Mouse (Mus musculus): Measurements from ENCODE around the gene Fkrp. TPM values are rescaled to one million over a fixed set of nuclear protein-coding genes. Genes with fewer than 3 reads are reported as not detected.

The Fkrp gene
- polyA plus RNA-seq, 1 experiment from 2014 or later, result 31.9 TPM

DNA sequence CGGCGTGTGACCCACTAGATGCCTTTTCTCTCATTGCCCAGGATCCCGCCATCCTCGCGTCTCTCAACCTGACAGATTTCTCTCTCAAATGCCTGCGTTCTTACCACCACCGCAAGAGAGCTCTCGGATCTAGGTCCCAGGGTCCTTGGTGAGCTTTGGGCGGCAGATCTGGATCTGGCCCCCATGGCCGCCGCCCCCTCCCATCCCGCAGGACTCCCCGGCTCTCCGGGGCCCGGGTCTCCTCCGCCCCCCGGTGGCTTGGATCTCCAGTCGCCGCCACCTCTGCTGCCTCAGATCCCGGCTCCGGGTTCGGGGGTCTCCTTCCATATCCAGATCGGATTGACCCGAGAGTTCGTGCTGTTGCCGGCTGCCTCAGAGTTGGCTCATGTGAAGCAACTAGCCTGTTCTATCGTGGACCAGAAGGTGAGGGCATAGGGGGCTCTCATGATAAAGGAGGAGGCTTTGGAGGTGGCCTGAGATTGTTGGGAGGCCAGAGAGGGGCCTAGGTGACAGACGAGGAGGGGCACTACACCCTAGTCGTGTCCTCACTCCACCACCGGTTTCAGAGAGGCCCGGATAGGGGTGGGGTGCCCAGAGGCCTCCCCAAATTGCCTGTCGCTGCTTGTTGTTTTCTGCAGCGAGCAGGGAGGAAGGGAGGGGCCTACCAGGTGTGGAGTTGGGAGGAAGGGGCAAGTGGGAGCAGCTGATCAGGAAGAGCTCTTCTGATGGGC, 27.1 kb upstream of the Fkrp start:
- Histone ChIP-seq H3K4me1 (peaks cover 43% of the 10 kb centered on the region), H3K9me3 (no peaks in the 10 kb centered on the region), H3K4me2 (peak overlapping the region; percentile 99), H3K4me3 (peak overlapping the region; percentile 76), H3K36me3 (peaks cover 58% of the 10 kb centered on the region), H3K27ac (replicated peaks) (peak overlapping the region; percentile 88), H3K27me3 (replicated peaks) (no peaks in the 10 kb centered on the region), H3K9ac (peak overlapping the region; percentile 94)
- no peak for ATAC-seq (ENCODE audit: extremely low read depth, insufficient number of reproducible peaks, low FRiP score, low TSS enrichment)
- 2% methylated on average over 33 of the region's 33 CpGs for WGBS

DNA sequence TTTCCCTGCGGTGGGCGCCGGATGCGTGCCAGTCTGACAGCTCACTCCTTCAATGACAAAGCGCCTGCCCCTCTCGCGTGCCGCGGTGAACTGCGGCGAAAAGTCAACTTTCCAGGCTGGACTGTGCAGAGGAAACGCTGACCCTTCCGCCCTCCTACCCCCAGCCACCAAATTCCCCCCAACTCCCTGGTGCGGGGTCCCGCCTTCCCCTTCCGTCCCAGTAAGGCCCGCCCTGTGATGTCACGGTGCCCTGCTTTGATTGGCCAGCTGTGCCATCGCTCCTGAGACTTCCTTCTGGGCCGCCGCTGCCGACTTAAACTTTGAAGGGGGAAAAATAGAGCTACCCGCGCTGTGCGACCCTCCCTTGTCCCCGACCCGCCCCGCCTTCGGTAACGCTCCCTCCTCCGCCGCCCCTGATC, 26.1 kb upstream of the Fkrp start, which contains the start of gene Prkd2:
Gene Prkd2, plus strand, starts transcription at position 258 of the 419 bp plus-strand sequence.
- Histone ChIP-seq H3K4me3 (peak within 1 kb of the TSS; percentile 76), H3K9ac (peak within 1 kb of the TSS; percentile 94), H3K4me2 (peak within 1 kb of the TSS; percentile 99), H3K9me3 (no peaks in the 10 kb centered on the region), H3K4me1 (peaks cover 43% of the 10 kb centered on the region), H3K27ac (replicated peaks) (peak within 1 kb of the TSS; percentile 88), H3K27me3 (replicated peaks) (no peaks in the 10 kb centered on the region), H3K36me3 (peaks cover 60% of the 10 kb centered on the region)
- under 1% methylated on average over 32 of the region's 32 CpGs for WGBS
- peak; percentile 68 for ATAC-seq (ENCODE audit: extremely low read depth, insufficient number of reproducible peaks, low FRiP score, low TSS enrichment)

DNA sequence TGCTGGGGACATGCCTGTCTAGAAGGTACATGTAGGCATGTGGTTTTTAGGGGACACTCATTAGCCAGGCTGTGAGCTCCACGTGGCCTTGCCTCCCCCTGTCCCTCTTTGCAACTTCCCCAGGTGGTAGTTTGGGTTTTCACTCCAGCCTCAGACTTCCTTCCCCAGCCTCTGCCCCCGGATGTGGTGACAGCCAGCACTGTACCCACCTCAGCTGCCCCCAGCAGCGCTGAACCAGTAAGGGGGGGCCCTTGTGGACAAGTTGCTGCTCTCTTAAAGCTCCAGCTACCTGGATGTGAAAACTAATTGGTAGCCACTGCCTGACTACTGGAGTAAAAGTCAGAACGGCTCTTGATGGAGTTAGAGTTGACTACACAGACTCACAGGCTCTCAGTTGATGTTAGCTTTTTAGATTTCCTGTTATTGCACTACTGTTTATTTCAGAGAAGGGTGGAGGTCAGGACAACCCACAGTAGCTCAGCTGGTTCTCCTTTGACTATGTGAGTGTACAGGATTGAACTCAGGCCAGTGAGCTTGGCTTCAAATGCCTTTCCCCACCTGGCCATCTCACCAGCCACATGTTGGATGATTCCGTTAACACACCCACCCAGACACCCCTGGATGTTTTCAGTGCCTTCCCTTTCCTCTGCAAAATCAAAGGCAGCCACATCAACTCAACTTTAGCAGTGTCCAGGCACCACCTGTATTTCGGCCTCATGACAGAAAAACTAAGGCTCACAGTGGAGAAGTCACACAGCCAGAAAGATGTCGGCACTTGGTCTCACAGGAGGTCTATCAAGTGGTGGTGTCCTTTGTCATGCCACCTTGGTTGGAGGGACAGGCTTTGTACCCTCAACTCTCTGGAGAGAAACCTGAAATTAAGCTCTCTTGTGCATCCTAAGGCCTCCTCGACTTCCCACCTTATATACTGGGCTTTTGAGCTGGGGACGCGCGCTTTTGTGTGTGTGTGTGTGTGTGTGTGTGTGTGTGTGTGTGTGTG, 25.3 kb upstream of the Fkrp start:
- 36% methylated on average over 11 of the region's 11 CpGs for WGBS
- H3K36me3 ChIP-seq, result peaks cover 61% of the 10 kb centered on the region
- peak overlapping the region; percentile 76 for H3K4me3 ChIP-seq
- no peaks in the 10 kb centered on the region for H3K9me3 ChIP-seq
- H3K9ac ChIP-seq, result peak overlapping the region; percentile 94
- H3K4me1 ChIP-seq, result peaks cover 43% of the 10 kb centered on the region
- no peak for ATAC-seq (ENCODE audit: extremely low read depth, insufficient number of reproducible peaks, low FRiP score, low TSS enrichment)
- H3K27ac ChIP-seq (replicated peaks), result peak overlapping the region; percentile 88
- peak overlapping the region; percentile 99 for H3K4me2 ChIP-seq
- H3K27me3 ChIP-seq (replicated peaks), result no peaks in the 10 kb centered on the region

DNA sequence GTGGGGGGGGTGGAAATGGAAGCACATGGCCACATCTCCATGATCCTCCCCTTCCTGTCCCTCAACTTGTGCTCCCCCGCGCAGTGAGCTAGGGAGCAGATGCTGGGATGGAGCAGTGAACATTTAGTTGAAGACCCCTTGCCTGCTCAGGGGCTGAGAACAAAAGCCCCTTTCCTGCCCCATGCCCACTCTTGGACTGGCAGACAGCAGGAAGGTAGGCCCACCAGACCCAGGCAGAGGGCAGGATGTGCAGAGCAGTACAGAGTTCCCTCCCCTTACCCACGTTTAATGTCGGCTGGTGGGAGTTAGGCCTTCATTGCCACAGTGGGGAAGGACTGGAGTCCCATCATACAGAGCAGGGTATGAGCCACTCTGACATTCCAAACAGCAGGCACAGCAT, 24.5 kb upstream of the Fkrp start:
- 68% methylated on average over 4 of the region's 4 CpGs for WGBS
- Histone ChIP-seq H3K27me3 (replicated peaks) (no peaks in the 10 kb centered on the region), H3K9ac (peak overlapping the region; percentile 94; the same call in 1 of the 2 replicates), H3K4me2 (no peak overlapping the region), H3K36me3 (peaks cover 59% of the 10 kb centered on the region), H3K9me3 (no peaks in the 10 kb centered on the region), H3K27ac (replicated peaks) (peak overlapping the region; percentile 88), H3K4me1 (peaks cover 43% of the 10 kb centered on the region), H3K4me3 (no peak overlapping the region)
- ATAC-seq (ENCODE audit: extremely low read depth, insufficient number of reproducible peaks, low FRiP score, low TSS enrichment), result no peak

DNA sequence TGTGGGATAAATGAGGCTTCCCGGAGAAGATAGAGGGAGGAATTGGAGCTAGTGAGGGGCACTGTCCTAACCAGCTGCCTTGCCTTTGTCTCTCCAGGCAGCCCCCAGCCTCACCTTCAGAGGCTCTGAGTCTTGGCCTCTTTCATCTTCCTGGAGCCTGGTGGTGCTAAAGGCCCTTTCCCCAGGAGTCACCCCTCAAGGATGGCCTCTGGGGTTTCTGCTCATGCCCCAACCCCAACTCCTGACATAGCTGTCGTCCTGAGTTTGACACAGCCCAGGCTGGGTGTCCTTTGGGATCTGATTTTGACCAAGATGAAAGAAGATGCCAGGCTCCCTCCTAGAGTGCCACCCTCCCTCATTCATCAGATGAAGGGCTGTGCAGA, 23.6 kb upstream of the Fkrp start:
- WGBS, result 82% methylated on average over 2 of the region's 2 CpGs
- Histone ChIP-seq H3K27me3 (replicated peaks) (no peaks in the 10 kb centered on the region), H3K4me2 (no peak overlapping the region), H3K9me3 (no peaks in the 10 kb centered on the region), H3K4me3 (no peak overlapping the region), H3K36me3 (peaks cover 63% of the 10 kb centered on the region), H3K4me1 (peaks cover 33% of the 10 kb centered on the region), H3K27ac (replicated peaks) (no peak overlapping the region), H3K9ac (no peak overlapping the region)
- no peak for ATAC-seq (ENCODE audit: extremely low read depth, insufficient number of reproducible peaks, low FRiP score, low TSS enrichment)

DNA sequence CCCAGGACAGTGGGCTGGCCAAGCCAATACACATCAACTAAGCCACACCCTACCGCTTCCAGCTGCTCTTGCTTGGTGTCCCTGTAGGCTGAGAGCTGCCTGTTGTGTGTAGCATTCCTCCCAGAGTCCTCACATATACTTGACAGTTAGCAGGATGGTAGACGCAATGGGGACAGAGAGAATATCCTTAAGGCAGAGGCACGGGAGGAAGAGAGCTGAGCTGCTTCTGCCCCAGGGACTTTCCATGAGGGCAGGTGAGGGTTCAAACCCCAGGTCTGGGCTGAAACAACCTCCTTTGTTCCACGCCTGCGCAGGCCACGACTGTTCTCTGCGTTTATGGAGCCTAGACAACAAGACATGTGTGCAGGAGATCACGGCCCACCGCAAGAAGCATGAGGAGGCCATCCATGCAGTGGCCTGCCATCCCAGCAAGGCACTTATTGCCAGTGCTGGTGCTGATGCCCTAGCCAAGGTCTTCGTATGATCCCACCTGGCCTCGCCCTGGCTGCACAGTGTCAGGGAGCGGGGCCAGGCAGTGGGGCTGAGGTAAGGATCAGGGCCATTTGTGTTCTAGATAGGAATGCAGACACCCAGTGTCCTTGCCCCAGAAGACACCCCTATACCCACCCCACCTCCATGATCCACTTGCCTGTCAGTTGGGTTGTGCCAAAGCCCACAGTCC, 23.0 kb upstream of the Fkrp start:
- Histone ChIP-seq H3K4me2 (no peak overlapping the region), H3K4me1 (peaks cover 28% of the 10 kb centered on the region), H3K9ac (no peak overlapping the region), H3K36me3 (peaks cover 68% of the 10 kb centered on the region), H3K9me3 (no peaks in the 10 kb centered on the region), H3K4me3 (no peak overlapping the region), H3K27me3 (replicated peaks) (no peaks in the 10 kb centered on the region), H3K27ac (replicated peaks) (no peak overlapping the region)
- ATAC-seq (ENCODE audit: extremely low read depth, insufficient number of reproducible peaks, low FRiP score, low TSS enrichment), result no peak
- WGBS, result 88% methylated on average over 12 of the region's 12 CpGs

DNA sequence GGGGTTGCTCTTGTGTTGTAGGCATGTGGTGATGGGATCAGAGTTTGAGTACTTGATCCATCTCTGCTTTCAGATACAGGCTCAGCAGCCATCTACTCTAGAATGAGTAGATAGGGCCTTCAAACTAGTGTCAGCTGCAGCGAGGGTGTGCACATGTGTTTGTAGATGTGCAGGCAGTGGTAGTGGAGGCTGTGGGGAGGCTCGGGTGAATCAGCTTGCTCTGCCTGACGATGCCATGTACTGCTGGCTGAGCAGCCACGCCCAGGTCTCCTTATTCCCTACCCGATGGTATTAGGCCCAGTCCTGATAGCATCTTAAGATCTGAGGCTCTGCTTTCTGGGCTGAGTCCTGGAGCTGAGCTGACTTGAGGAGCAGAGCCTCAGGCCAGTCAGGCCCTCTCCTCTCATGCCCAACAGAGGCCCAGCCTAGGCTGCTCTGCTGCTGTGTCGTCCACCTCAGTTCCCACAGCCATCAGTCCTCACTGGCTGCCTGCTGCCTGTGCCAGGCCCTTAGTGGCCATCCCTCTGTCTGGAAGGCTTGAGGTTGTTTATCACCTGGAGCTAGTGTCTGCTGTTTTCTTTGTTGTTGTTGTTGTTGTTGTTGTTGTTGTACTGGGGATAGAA, 22.4 kb upstream of the Fkrp start:
- no peak overlapping the region for H3K4me2 ChIP-seq
- H3K4me3 ChIP-seq, result no peak overlapping the region
- WGBS, result 80% methylated on average over 6 of the region's 6 CpGs
- H3K9ac ChIP-seq, result no peak overlapping the region
- peaks cover 21% of the 10 kb centered on the region for H3K4me1 ChIP-seq
- peaks cover 75% of the 10 kb centered on the region for H3K36me3 ChIP-seq
- no peaks in the 10 kb centered on the region for H3K27me3 ChIP-seq (replicated peaks)
- H3K9me3 ChIP-seq, result no peaks in the 10 kb centered on the region
- ATAC-seq (ENCODE audit: extremely low read depth, insufficient number of reproducible peaks, low FRiP score, low TSS enrichment), result no peak
- H3K27ac ChIP-seq (replicated peaks), result no peak overlapping the region

DNA sequence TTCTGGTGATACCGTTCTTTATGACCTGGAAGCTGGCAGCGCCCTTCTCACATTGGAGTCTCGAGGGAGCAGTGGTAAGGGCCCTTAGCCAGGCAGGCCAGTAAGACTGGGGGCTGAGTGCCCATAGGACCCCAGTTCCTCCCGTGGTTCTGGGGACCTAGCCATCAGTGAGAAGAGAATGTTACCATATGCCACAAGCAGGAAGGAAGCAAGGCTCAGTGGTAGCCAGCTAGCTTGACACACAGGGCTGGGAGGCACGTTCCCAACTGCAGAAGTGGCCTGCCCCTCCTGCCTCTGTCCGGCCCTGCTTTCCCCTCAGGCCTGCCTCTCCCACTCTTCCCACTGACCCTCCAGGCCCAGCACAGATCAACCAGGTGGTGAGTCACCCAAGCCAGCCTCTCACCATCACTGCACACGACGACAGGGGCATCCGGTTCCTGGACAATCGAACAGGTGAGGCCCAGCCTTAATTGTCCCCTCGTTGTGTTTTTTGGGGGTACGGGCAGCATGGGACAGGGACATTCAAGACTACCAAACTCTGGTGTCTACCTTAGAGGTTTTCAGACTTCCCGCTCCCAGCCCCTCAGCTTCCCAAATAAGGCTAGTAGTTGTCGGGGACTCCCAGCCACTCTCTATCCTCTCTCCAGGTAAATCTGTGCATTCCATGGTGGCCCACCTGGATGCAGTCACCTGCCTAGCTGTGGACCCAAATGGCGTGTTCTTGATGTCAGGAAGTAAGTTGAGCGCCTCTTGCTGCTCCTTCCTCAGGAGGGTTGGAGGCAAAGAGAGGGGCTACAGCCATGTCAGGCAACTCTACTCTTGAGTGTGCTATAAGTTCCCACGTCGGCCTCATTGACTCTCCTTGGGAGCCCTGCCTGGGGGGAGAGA, 21.6 kb upstream of the Fkrp start:
- Histone ChIP-seq H3K4me3 (no peak overlapping the region), H3K4me1 (peaks cover 14% of the 10 kb centered on the region), H3K9ac (no peak overlapping the region), H3K9me3 (no peaks in the 10 kb centered on the region), H3K36me3 (peaks cover 82% of the 10 kb centered on the region), H3K4me2 (no peak overlapping the region), H3K27me3 (replicated peaks) (no peaks in the 10 kb centered on the region), H3K27ac (replicated peaks) (no peak overlapping the region)
- ATAC-seq (ENCODE audit: extremely low read depth, insufficient number of reproducible peaks, low FRiP score, low TSS enrichment), result no peak
- WGBS, result 91% methylated on average over 18 of the region's 18 CpGs

DNA sequence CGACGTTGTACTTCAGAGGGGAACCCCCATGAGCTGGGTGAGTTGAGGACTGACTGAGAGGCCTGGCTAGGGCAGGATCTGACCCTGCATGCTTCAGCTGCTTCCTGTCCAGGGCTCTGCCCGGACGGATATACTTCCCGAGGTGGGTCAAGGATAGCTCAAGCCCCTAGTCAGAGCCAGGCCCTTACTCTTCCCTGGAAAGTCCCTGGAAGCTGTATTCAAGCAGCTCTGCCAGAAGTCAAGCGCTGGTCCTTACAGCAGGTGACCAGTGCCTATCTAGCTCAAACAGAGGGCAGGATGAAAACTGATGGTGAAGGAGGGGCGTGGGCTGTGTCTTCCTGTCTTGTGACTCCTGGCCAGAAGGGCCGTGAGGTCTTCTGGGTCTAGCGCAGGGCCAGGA, 13.9 kb upstream of the Fkrp start:
- H3K9ac ChIP-seq, result no peak overlapping the region
- H3K9me3 ChIP-seq, result no peaks in the 10 kb centered on the region
- no peak overlapping the region for H3K27ac ChIP-seq (replicated peaks)
- H3K4me1 ChIP-seq, result peaks cover 17% of the 10 kb centered on the region
- H3K36me3 ChIP-seq, result peaks cover 100% of the 10 kb centered on the region
- no peak overlapping the region for H3K4me3 ChIP-seq
- no peaks in the 10 kb centered on the region for H3K27me3 ChIP-seq (replicated peaks)
- ATAC-seq (ENCODE audit: extremely low read depth, insufficient number of reproducible peaks, low FRiP score, low TSS enrichment), result no peak
- no peak overlapping the region for H3K4me2 ChIP-seq
- WGBS, result 80% methylated on average over 9 of the region's 9 CpGs

DNA sequence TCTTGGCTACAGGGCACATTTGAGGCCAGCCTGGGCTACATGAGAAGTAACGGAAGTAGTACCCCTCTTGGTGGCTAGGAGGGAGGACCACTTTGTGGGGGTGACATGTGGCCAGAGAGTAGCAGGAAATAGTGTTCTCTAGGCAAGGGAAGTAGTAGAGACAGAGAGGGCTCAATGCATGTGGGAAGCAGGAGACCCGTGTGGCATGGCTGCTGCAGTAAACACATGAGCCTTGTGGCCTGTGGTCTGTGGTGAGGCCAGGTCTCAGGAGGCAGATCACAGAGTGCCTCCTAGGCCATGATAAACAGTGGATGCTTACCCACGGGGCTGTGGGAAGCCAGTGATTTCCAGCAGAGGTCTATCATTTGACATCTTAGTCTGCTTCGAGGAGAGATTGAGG, 10.7 kb upstream of the Fkrp start:
- Histone ChIP-seq H3K36me3 (peaks cover 97% of the 10 kb centered on the region), H3K4me3 (no peak overlapping the region), H3K9me3 (no peaks in the 10 kb centered on the region), H3K4me1 (peaks cover 40% of the 10 kb centered on the region), H3K27ac (replicated peaks) (no peak overlapping the region), H3K27me3 (replicated peaks) (no peaks in the 10 kb centered on the region), H3K9ac (0 out of 2 replicates have a peak overlapping the region, but pooled peaks have one; percentile 37), H3K4me2 (no peak overlapping the region)
- 75% methylated on average over 4 of the region's 4 CpGs for WGBS
- ATAC-seq (ENCODE audit: extremely low read depth, insufficient number of reproducible peaks, low FRiP score, low TSS enrichment), result no peak
